Mouse (Mus musculus): ENCODE data around the gene Serpina7. TPM values are rescaled to one million over a fixed set of nuclear protein-coding genes. Genes with fewer than 3 reads are reported as not detected.

Gene Serpina7
- total RNA-seq (2021): not detected
- long read RNA-seq, experiment 1: 0 reads
- long read RNA-seq, experiment 2: 0 reads

- no peak for DNase-seq
Measured at GRCm38 (mm10) chrX:139085077-139085476, at the start of gene Serpina7. Serpina7 (minus strand) TSS chrX:139085236.

DNA sequence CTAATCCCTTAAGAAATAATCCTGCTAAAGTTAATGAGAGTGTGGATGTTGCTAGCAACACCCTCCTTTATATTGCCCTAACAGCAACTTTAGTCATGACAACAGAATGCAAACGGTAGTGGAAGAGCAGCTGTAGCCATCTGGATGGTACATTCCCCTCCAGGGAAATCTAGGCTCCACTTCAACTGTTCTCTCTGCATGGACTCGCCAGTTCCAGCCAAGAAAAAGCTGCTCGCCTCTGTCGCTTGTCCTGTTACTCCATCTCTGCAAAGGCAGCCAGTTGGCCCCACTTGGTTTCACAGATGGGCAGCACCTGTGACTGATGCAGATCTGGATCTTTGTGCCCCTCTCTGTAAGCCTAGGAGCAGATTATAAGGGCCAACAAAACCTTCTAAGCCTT lies 49.0 kb upstream of the Serpina7 start:
- no peak for DNase-seq

DNA sequence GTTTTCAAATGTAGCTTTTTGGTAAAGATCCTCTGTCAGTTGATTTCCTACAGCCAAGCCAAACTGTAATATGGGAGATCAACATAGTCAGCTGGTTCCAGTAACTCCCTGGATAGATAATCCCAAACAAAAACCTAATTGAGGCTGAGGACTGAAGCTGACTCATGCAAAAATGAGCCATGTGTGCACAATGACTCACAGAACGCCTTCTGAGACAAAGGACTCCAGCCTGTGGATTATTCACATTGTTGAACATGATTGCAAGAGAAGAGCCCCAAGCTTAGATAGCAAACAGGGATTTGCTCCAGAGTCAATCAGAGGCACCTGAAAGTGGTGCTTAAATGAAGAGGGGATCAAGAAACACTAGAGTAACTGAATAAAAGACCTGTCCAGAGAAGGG lies 12.2 kb upstream of the Serpina7 start:
- DNase-seq: no peak

GRCm38 (mm10) chrX:139085943-139086342 lies 907 bp upstream of the Serpina7 start, which contains the start of gene 4930513O06Rik:
4930513O06Rik (plus strand) TSS chrX:139086243.
- no peak for DNase-seq

DNA sequence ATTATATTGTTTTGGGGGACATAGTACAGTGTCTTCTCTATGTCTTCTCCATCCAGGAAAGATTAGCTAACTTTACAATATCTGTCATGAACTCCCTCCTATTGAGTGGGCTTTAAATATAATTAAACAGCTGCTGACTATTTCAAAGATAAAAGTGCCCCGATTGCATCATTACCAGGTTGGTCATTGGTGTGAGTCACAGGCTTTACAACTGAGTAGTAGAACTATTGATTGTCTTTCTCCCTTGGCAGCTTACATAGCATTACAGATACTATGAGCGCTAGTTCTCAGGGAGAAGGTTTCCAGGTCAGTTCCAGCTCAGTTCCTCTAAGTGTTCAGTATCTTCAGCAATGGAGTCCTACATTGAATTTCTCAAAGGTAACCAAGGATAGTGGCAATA lies 6.5 kb downstream of the Serpina7 start:
- DNase-seq: no peak

- DNase-seq: no peak
Measured at GRCm38 (mm10) chrX:139064078-139064477, 21.0 kb downstream of the Serpina7 start.

GRCm38 (mm10) chrX:139053149-139053548 lies 31.9 kb downstream of the Serpina7 start:
- DNase-seq: no peak

DNA sequence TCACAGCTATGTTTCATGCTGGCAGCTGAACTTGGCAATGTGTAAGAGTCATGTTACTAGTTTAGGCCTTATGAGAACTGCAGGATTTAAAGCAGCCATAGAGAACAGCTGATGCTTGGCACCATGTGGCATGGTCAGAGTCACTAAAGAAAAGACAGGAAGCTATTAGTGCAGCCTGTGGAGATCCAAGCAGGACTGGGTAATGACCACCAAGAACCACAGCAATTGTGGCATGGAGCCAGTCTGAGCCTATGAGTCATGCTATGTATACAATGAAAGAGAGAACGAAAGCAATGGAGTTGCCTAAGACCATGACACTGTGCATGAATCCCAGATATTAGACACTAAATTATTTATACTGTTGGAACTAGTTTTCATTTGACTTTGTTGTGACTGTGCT lies 33.1 kb downstream of the Serpina7 start:
- DNase-seq: no peak

DNA sequence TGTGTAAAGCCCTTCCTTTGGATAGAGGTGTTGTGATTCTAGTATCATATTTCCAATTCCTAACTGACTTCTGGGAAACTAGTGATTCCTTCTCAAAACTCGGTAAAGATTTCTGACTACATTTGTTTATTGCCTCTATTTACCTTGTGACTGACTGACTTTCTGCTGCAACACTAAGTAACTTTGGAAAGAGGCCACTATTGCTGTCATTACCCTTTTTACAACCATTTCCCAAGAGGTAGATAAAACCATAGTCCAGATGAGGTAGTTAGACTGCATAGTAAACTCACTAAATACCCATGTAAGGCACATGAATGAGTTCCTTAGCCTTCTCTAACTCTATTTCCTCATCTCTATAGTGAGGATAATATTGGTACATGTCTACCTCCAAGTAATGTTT lies 43.9 kb downstream of the Serpina7 start:
- no peak for DNase-seq

GRCm38 (mm10) chrX:139039314-139039713 lies 45.7 kb downstream of the Serpina7 start:
- DNase-seq: no peak

- no peak for DNase-seq
Measured at GRCm38 (mm10) chrX:139037666-139038065, 47.4 kb downstream of the Serpina7 start.

Other genes starting within 250 kb of the Serpina7 start
- gene Nrk, start 170.8 kb downstream of the Serpina7 start, total RNA-seq (2021): 10 to 100 TPM; 72.1 to 72.9 TPM
- gene 4930513O06Rik, start 1.0 kb upstream of the Serpina7 start, total RNA-seq (2021): not detected
- not detected for gene 4933428M09Rik, start 94.0 kb upstream of the Serpina7 start, total RNA-seq (2021)
- gene Mum1l1, start 124.8 kb upstream of the Serpina7 start, total RNA-seq (2021): 10 to 100 TPM in 1 of 2 experiments, 1 to 10 TPM in 1; 9.7 to 12.4 TPM
- not detected for gene Trap1a, start 248.4 kb upstream of the Serpina7 start, total RNA-seq (2021)